Comparison of ENCODE assay signal across 24 mouse cellular contexts in genomic region chr6:108743730-108744129, GRCm38 (mm10). TPM values are rescaled to one million over a fixed set of nuclear protein-coding genes. Genes with fewer than 3 reads are reported as not detected.
DNase-seq lines count a peak whose midpoint lies in the region; ATAC-seq and TF ChIP-seq lines count a peak whose summit lies in the region.
"Had no signal": no experiment of that assay in that cellular context is flagged by ENCODE, and none has a peak within 500 bp of the region (broad histone marks: within the 10 kb centered on the region; RNA-seq: fewer than 3 reads in every experiment).

No protein-coding gene starts in this region.

- H3K4me2 ChIP-seq in heart, embryonic 12.5 days: no peak overlapping the region
- H3K4me2 ChIP-seq: embryonic facial prominence, embryonic 13.5 days; forebrain, embryonic 13.5 days; hindbrain, embryonic 14.5 days; limb, embryonic 13.5 days; liver, embryonic 12.5 days; midbrain, embryonic 12.5 days; neural tube, embryonic 15.5 days had no signal

- H3K9me3 ChIP-seq in heart, embryonic 12.5 days (replicated peaks): no peaks in the 10 kb centered on the region
- H3K9me3 ChIP-seq: embryonic facial prominence, embryonic 13.5 days; forebrain, embryonic 13.5 days; limb, embryonic 13.5 days; liver, embryonic 12.5 days; midbrain, embryonic 12.5 days; neural tube, embryonic 15.5 days had no signal

- no peak overlapping the region for H3K27ac ChIP-seq in heart, embryonic 12.5 days (ENCODE audit: poor library complexity, severe bottlenecking)
- no peak overlapping the region for H3K27ac ChIP-seq in layer of hippocampus, adult 2 months
- H3K27ac ChIP-seq: embryonic facial prominence, embryonic 13.5 days; forebrain, embryonic 13.5 days; hindbrain, embryonic 14.5 days; kidney, postnatal 0 days; limb, embryonic 13.5 days; liver, embryonic 12.5 days; midbrain, embryonic 12.5 days; neural tube, embryonic 15.5 days had no signal

- H3K4me3 ChIP-seq in heart, embryonic 12.5 days: no peak overlapping the region
- H3K4me3 ChIP-seq in layer of hippocampus, adult 2 months: no peak overlapping the region
- H3K4me3 ChIP-seq: embryonic facial prominence, embryonic 13.5 days; erythroblast, embryonic 14.5 days; forebrain, embryonic 13.5 days; limb, embryonic 13.5 days; liver, embryonic 12.5 days; midbrain, embryonic 12.5 days; neural tube, embryonic 15.5 days had no signal

- no peak for ATAC-seq in heart, embryonic 12.5 days (ENCODE audit: insufficient number of reproducible peaks, low FRiP score)
- ATAC-seq in granulocyte monocyte progenitor cell, adult 5-6 weeks (replicated peaks; ENCODE audit: poor library complexity, severe bottlenecking): peak; percentile 53; the same call in 1 of the 2 replicates
- no peak for ATAC-seq in inflammation-experienced regulatory T-cells, adult 6 months
- ATAC-seq: forebrain, embryonic 13.5 days; liver, embryonic 12.5 days had no signal

- no peak overlapping the region for H3K9ac ChIP-seq in heart, embryonic 12.5 days
- H3K9ac ChIP-seq: embryonic facial prominence, embryonic 13.5 days; forebrain, embryonic 13.5 days; hindbrain, embryonic 14.5 days; limb, embryonic 13.5 days; liver, embryonic 12.5 days; midbrain, embryonic 12.5 days; neural tube, embryonic 15.5 days had no signal

- WGBS in heart, embryonic 12.5 days: 70% methylated on average over 5 of the region's 5 CpGs

- no peaks in the 10 kb centered on the region for H3K4me1 ChIP-seq in heart, embryonic 12.5 days (replicated peaks)
- H3K4me1 ChIP-seq: forebrain, embryonic 13.5 days; liver, embryonic 12.5 days; midbrain, embryonic 12.5 days; neural tube, embryonic 15.5 days had no signal

- peak; percentile 64 to 68 for DNase-seq in cerebellum, postnatal 10 days
- no peak for DNase-seq in cerebellum, adult 8-10 months
- DNase-seq in heart, adult 11 months: peak; percentile 89
- no peak for DNase-seq in layer of hippocampus, adult 2 months (ENCODE audit: low spot score in 2 of 2)
- no peak for DNase-seq in layer of hippocampus, adult 18-20 months (ENCODE audit: low spot score in 2 of 2)
- DNase-seq: adrenal gland, postnatal 10 days; cerebellum, postnatal 25 days; kidney, adult 2 months; lung, adult 18-20 months; lung, postnatal 10 days; spleen, adult 18-20 months; thymus, postnatal 14 days had no signal

- no peaks in the 10 kb centered on the region for H3K27me3 ChIP-seq in heart, embryonic 12.5 days (replicated peaks)
- H3K27me3 ChIP-seq: forebrain, embryonic 13.5 days; limb, embryonic 13.5 days; liver, embryonic 12.5 days; midbrain, embryonic 12.5 days; neural tube, embryonic 15.5 days had no signal

- 0 out of 2 replicates have a peak, but pooled peaks have one; percentile 14 for TF ChIP-seq CTCF in layer of hippocampus, adult 2 months (conservative IDR thresholded peaks at IDR 0.05)

- no peaks in the 10 kb centered on the region for H3K36me3 ChIP-seq in heart, embryonic 12.5 days
- H3K36me3 ChIP-seq: embryonic facial prominence, embryonic 13.5 days; limb, embryonic 13.5 days; liver, embryonic 12.5 days; midbrain, embryonic 12.5 days; neural tube, embryonic 15.5 days had no signal

RNA-seq across cellular contexts. Expression of gene Arl8b, which starts 39.2 kb away (rescaled TPM):
- 71.6 and 72.6 TPM in 2 replicates for polyA plus RNA-seq in heart, embryonic 12.5 days (2016; fragmentation: Nextera tagmentation; extraction: Ambion mirVana)
- 100 to 1,000 TPM; 202 to 216 TPM for total RNA-seq in layer of hippocampus, adult 2 months (2021)
- total RNA-seq in layer of hippocampus, adult 18-20 months (2021): 100 to 1,000 TPM; 214 to 233 TPM
- total RNA-seq in granulocyte monocyte progenitor cell, adult 5-6 weeks (2014; fragmentation: Nextera tagmentation): 96.8 and 113 TPM in 2 replicates
- total RNA-seq in granulocyte monocyte progenitor cell, adult 5-6 weeks (2017): 59.2 and 91.6 TPM in 2 replicates
- polyA plus RNA-seq in inflammation-experienced regulatory T-cells, adult 6 months (2017; shearing (Covaris generic)): 10 to 100 TPM; 44.3 to 47.1 (median 46.0) TPM

Comparison
In these comparisons a context has a peak if more than half of its experiments do, and no peak if none do; other contexts are left out.
1. DNase-seq: peak in cerebellum, postnatal 10 days (2 of 2) and heart, adult 11 months (single experiment); none in cerebellum, adult 8-10 months (single experiment), layer of hippocampus, adult 2 months (0 of 2) and layer of hippocampus, adult 18-20 months (0 of 2).